In the genomic region with DNA sequence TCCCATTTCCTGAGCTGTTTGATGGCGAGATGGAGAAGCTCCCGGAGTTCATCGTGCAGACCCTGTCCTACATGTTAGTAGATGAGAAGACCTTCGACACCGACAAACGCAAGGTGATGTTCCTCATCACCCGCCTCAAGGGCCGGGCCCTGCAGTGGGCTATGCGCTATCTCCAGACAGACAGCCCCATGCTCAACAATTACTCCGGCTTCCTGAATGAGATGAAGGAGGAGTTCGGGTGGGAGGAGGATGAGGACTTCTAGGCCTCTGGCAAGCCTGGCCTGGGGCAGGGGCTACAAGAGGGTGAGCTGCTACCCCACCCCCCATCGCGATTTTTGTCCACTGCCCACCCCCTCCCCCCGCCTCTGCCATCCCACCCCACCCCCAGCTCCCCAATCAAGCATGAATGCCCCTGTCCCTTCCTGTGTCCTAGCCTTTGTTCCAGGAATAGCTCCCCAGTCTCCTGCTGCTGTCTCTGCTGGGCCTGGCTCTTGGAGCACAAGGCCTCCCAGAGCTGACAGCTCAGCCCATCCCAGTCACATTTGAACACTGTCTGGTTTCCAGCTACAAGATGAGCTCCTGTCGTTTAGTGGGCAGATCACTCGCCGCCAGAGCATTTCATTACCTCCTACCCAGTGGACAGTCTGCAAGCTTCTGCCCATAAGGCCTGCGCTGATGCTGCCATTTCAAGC, we compare ENCODE assay signal across 8 mouse cellular contexts. TPM values are rescaled to one million over a fixed set of nuclear protein-coding genes. Genes with fewer than 3 reads are reported as not detected.
A peak's percentile ranks its signal among the peaks of the same experiment; 100 is the strongest.
DNase-seq lines count a peak whose midpoint lies in the region; ATAC-seq and TF ChIP-seq lines count a peak whose summit lies in the region.

No protein-coding gene starts in this region.

- H3K4me2 ChIP-seq in kidney, embryonic 16.5 days (replicated peaks; ENCODE audit: low read depth, low read length): peak overlapping the region; percentile 54
- H3K4me2 ChIP-seq in forebrain, embryonic 16.5 days (ENCODE audit: low read length): peak overlapping the region; percentile 49
- H3K4me2 ChIP-seq in intestine, postnatal 0 days (replicated peaks; ENCODE audit: low read depth): peak overlapping the region; percentile 61
- peak overlapping the region; percentile 44 for H3K4me2 ChIP-seq in liver, embryonic 16.5 days (ENCODE audit: low read depth, low read length)

- no peaks in the 10 kb centered on the region for H3K27me3 ChIP-seq in kidney, embryonic 16.5 days (ENCODE audit: insufficient read depth, low read length)
- H3K27me3 ChIP-seq in forebrain, embryonic 16.5 days (replicated peaks; ENCODE audit: control insufficient read depth, insufficient read depth, low read length): no peaks in the 10 kb centered on the region
- no peaks in the 10 kb centered on the region for H3K27me3 ChIP-seq in intestine, postnatal 0 days (replicated peaks; ENCODE audit: control insufficient read depth, insufficient read depth, low read length)
- H3K27me3 ChIP-seq in liver, embryonic 16.5 days (ENCODE audit: control insufficient read depth, insufficient read depth, low read depth, low read length): no peaks in the 10 kb centered on the region

- peak overlapping the region; percentile 65 for H3K9ac ChIP-seq in kidney, embryonic 16.5 days (replicated peaks; ENCODE audit: low read length)
- peak overlapping the region; percentile 62 for H3K9ac ChIP-seq in forebrain, embryonic 16.5 days (replicated peaks; ENCODE audit: low read depth, low read length)
- peak overlapping the region; percentile 34; the same call in 1 of the 2 replicates for H3K9ac ChIP-seq in intestine, postnatal 0 days (ENCODE audit: low read depth, low read length)
- no peak overlapping the region for H3K9ac ChIP-seq in liver, embryonic 16.5 days (ENCODE audit: low read depth, low read length)

- no peaks in the 10 kb centered on the region for H3K4me1 ChIP-seq in kidney, embryonic 16.5 days (ENCODE audit: insufficient read depth, low read length)
- no peaks in the 10 kb centered on the region for H3K4me1 ChIP-seq in forebrain, embryonic 16.5 days (replicated peaks; ENCODE audit: control insufficient read depth, insufficient read depth, low read length)
- H3K4me1 ChIP-seq in intestine, postnatal 0 days (replicated peaks; ENCODE audit: control insufficient read depth, insufficient read depth, low read length): no peaks in the 10 kb centered on the region
- no peaks in the 10 kb centered on the region for H3K4me1 ChIP-seq in liver, embryonic 16.5 days (ENCODE audit: control insufficient read depth, low read depth, low read length)

- no peak overlapping the region for H3K27ac ChIP-seq in kidney, embryonic 16.5 days (ENCODE audit: low read length)
- peak overlapping the region; percentile 55 for H3K27ac ChIP-seq in forebrain, embryonic 16.5 days (ENCODE audit: low read length)
- H3K27ac ChIP-seq in intestine, postnatal 0 days (ENCODE audit: low read depth, low read length): 0 out of 2 replicates have a peak overlapping the region, but pooled peaks have one; percentile 21
- no peak overlapping the region for H3K27ac ChIP-seq in liver, embryonic 16.5 days (ENCODE audit: low read length)

- peak; percentile 78 for ATAC-seq in kidney, embryonic 16.5 days (ENCODE audit: low FRiP score, low TSS enrichment)
- peak; percentile 34 for ATAC-seq in forebrain, embryonic 16.5 days
- no peak for ATAC-seq in intestine, postnatal 0 days
- ATAC-seq in liver, embryonic 16.5 days (ENCODE audit: low read depth): no peak

- H3K9me3 ChIP-seq in kidney, embryonic 16.5 days (ENCODE audit: low read length): no peaks in the 10 kb centered on the region
- no peaks in the 10 kb centered on the region for H3K9me3 ChIP-seq in forebrain, embryonic 16.5 days (ENCODE audit: control insufficient read depth, low read length)
- H3K9me3 ChIP-seq in intestine, postnatal 0 days (ENCODE audit: control insufficient read depth): no peaks in the 10 kb centered on the region
- no peaks in the 10 kb centered on the region for H3K9me3 ChIP-seq in liver, embryonic 16.5 days (replicated peaks; ENCODE audit: control insufficient read depth, low read length)

- no peak for DNase-seq in kidney, adult 9 months
- peak; percentile 48 for DNase-seq in brain, embryonic 14.5 days (ENCODE audit: low read depth)
- DNase-seq in retina, postnatal 1 day: peak; percentile 46
- DNase-seq in B cell, adult 2 months: no peak

- no peaks in the 10 kb centered on the region for H3K36me3 ChIP-seq in kidney, embryonic 16.5 days (ENCODE audit: insufficient read depth, low read length)
- H3K36me3 ChIP-seq in forebrain, embryonic 16.5 days (ENCODE audit: control insufficient read depth, insufficient read depth): no peaks in the 10 kb centered on the region
- no peaks in the 10 kb centered on the region for H3K36me3 ChIP-seq in intestine, postnatal 0 days (ENCODE audit: control insufficient read depth, insufficient read depth)
- H3K36me3 ChIP-seq in liver, embryonic 16.5 days (ENCODE audit: control insufficient read depth, insufficient read depth): no peaks in the 10 kb centered on the region

- TF ChIP-seq POLR2A in brain, embryonic 14.5 days (IDR thresholded peaks at IDR 0.05; ENCODE audit: borderline replicate concordance, extremely low read depth, insufficient read depth, insufficient read length, poor library complexity, severe bottlenecking): no peak

- peak overlapping the region; percentile 54 for H3K4me3 ChIP-seq in kidney, embryonic 16.5 days (ENCODE audit: low read length)
- peak overlapping the region; percentile 55 for H3K4me3 ChIP-seq in forebrain, embryonic 16.5 days (replicated peaks; ENCODE audit: low read length)
- peak overlapping the region; percentile 34 for H3K4me3 ChIP-seq in intestine, postnatal 0 days (ENCODE audit: low read depth, low read length)
- peak overlapping the region; percentile 36 for H3K4me3 ChIP-seq in liver, embryonic 16.5 days (ENCODE audit: low read depth, low read length)

- no peak for TF ChIP-seq CTCF in brain, embryonic 14.5 days (IDR thresholded peaks at IDR 0.05; ENCODE audit: borderline replicate concordance, extremely low read depth, insufficient read depth, insufficient read length)
- TF ChIP-seq CTCF in intestine, postnatal 0 days (IDR thresholded peaks at IDR 0.05; ENCODE audit: low read depth): no peak

- WGBS in kidney, embryonic 16.5 days: 32% methylated on average over 15 of the region's 18 CpGs
- 20% methylated on average over 17 of the region's 18 CpGs for WGBS in forebrain, embryonic 16.5 days
- 36% methylated on average over 18 of the region's 18 CpGs for WGBS in intestine, postnatal 0 days
- WGBS in liver, embryonic 16.5 days (ENCODE audit: insufficient replicate concordance): 36% methylated on average over 15 of the region's 18 CpGs

RNA-seq across cellular contexts. Expression of gene Rtl8c, which starts 0.4 kb away (rescaled TPM):
- 72.6 and 78.3 TPM in 2 replicates for polyA plus RNA-seq in kidney, embryonic 16.5 days (2015; fragmentation: Nextera tagmentation; extraction: Ambion mirVana)
- 146 and 171 TPM in 2 replicates for polyA plus RNA-seq in brain, embryonic 14.5 days (2012; rRNA removed)
- polyA plus RNA-seq in forebrain, embryonic 16.5 days (2015; fragmentation: Nextera tagmentation; extraction: Ambion mirVana): 87.0 and 116 TPM in 2 replicates
- polyA plus RNA-seq in intestine, postnatal 0 days (2015; fragmentation: Nextera tagmentation; extraction: Ambion mirVana): 18.0 and 22.0 TPM in 2 replicates
- polyA plus RNA-seq in liver, embryonic 16.5 days (2015; fragmentation: Nextera tagmentation; extraction: Ambion mirVana): 2.4 and 2.6 TPM in 2 replicates

RNA-seq across cellular contexts. Expression of gene Gm14597, which starts 0.5 kb away (rescaled TPM):
- polyA plus RNA-seq in kidney, embryonic 16.5 days (2015; fragmentation: Nextera tagmentation; extraction: Ambion mirVana): not detected in 2 replicates
- 0.25 TPM in 1 of 2 replicates, not detected in the other for polyA plus RNA-seq in brain, embryonic 14.5 days (2012; rRNA removed)
- polyA plus RNA-seq in forebrain, embryonic 16.5 days (2015; fragmentation: Nextera tagmentation; extraction: Ambion mirVana): not detected in 2 replicates
- not detected in 2 replicates for polyA plus RNA-seq in intestine, postnatal 0 days (2015; fragmentation: Nextera tagmentation; extraction: Ambion mirVana)
- not detected in 2 replicates for polyA plus RNA-seq in liver, embryonic 16.5 days (2015; fragmentation: Nextera tagmentation; extraction: Ambion mirVana)

RNA-seq across cellular contexts. Expression of gene Rtl8a, which starts 35.2 kb away (rescaled TPM):
- 73.7 and 76.8 TPM in 2 replicates for polyA plus RNA-seq in kidney, embryonic 16.5 days (2015; fragmentation: Nextera tagmentation; extraction: Ambion mirVana)
- 286 and 338 TPM in 2 replicates for polyA plus RNA-seq in brain, embryonic 14.5 days (2012; rRNA removed)
- 146 and 154 TPM in 2 replicates for polyA plus RNA-seq in forebrain, embryonic 16.5 days (2015; fragmentation: Nextera tagmentation; extraction: Ambion mirVana)
- 45.6 and 46.0 TPM in 2 replicates for polyA plus RNA-seq in intestine, postnatal 0 days (2015; fragmentation: Nextera tagmentation; extraction: Ambion mirVana)
- polyA plus RNA-seq in liver, embryonic 16.5 days (2015; fragmentation: Nextera tagmentation; extraction: Ambion mirVana): 4.4 and 5.7 TPM in 2 replicates

Comparison
In these comparisons a context has a peak if more than half of its experiments do, and no peak if none do; other contexts are left out.
1. ATAC-seq: peak in kidney, embryonic 16.5 days (single experiment) and forebrain, embryonic 16.5 days (single experiment); none in intestine, postnatal 0 days (single experiment) and liver, embryonic 16.5 days (single experiment).
2. H3K27ac ChIP-seq: peak in forebrain, embryonic 16.5 days (single experiment) and intestine, postnatal 0 days (single experiment); none in kidney, embryonic 16.5 days (single experiment) and liver, embryonic 16.5 days (single experiment).
3. DNase-seq: peak in brain, embryonic 14.5 days (single experiment) and retina, postnatal 1 day (single experiment); none in kidney, adult 9 months (single experiment) and B cell, adult 2 months (0 of 2).
4. Peak in every context shown above with its lines, with median percentiles within 50 percentile points of each other: H3K4me2 ChIP-seq and H3K4me3 ChIP-seq.